Comparison of ENCODE assay signal across 8 mouse cellular contexts in the genomic region with DNA sequence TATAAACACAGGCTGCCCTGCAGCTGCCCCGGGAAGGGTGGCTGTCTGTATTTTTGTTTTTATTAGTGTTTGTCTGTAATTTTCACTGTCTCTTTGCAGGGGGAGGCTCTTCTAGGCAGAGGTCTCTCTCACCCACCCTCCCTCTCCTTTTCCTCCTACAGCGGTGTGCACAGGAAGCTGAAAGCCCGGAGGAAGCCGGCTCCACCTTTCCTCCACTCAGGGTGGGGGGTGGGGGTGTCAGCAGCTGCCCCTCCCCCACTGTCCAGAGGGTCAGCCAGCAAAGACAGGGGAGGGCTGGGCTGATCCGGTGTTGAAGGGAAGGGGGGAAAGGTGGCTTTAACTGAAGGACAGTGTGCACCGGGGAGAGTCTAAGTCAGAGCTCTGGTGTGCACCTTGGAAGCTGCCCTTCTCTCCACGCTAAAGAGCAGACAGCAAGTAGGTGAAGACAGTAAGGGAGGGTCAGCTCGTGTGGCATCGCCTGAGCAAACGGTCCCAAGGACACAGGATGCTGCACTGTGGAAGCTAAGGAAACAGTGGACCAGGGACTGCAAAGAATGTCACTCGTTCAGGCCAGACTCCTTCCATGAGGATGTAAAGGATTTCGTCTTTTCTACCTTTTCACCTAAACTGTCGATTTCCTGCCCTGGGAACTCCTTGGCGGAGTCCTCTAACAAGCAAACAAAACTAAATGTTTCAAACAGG. TPM values are rescaled to one million over a fixed set of nuclear protein-coding genes. Genes with fewer than 3 reads are reported as not detected.
DNase-seq lines count a peak whose midpoint lies in the region; ATAC-seq and TF ChIP-seq lines count a peak whose summit lies in the region.

No protein-coding gene starts in this region.

- H3K4me3 ChIP-seq in forebrain, embryonic 10.5 days, result peak overlapping the region; percentile 11; the same call in 1 of the 2 replicates
- H3K4me3 ChIP-seq in forebrain, postnatal 0 days (ENCODE audit: low read depth, low read length), result no peak overlapping the region
- H3K4me3 ChIP-seq in embryonic facial prominence, embryonic 10.5 days, result peak overlapping the region; percentile 37
- H3K4me3 ChIP-seq in hindbrain, embryonic 15.5 days, result no peak overlapping the region
- H3K4me3 ChIP-seq in liver, embryonic 16.5 days (ENCODE audit: low read depth, low read length), result peak overlapping the region; percentile 19; the same call in 1 of the 2 replicates

- no peak for TF ChIP-seq CTCF in forebrain, postnatal 0 days (IDR thresholded peaks at IDR 0.05; ENCODE audit: low read depth)

- 27% methylated on average over 14 of the region's 14 CpGs for WGBS in forebrain, embryonic 10.5 days
- 33% methylated on average over 14 of the region's 14 CpGs for WGBS in forebrain, postnatal 0 days
- WGBS in embryonic facial prominence, embryonic 10.5 days, result 18% methylated on average over 14 of the region's 14 CpGs
- 43% methylated on average over 14 of the region's 14 CpGs for WGBS in hindbrain, embryonic 15.5 days
- 16% methylated on average over 14 of the region's 14 CpGs for WGBS in liver, embryonic 16.5 days (ENCODE audit: insufficient replicate concordance)

- H3K9ac ChIP-seq in forebrain, postnatal 0 days, result no peak overlapping the region
- H3K9ac ChIP-seq in hindbrain, embryonic 15.5 days, result no peak overlapping the region
- H3K9ac ChIP-seq in liver, embryonic 16.5 days (ENCODE audit: low read depth, low read length), result no peak overlapping the region; the same call in none of the 2 replicates

- DNase-seq in forebrain, embryonic 10.5 days (ENCODE audit: extremely low spot score, low spot score), result no peak
- no peak for DNase-seq in forebrain, postnatal 0 days
- DNase-seq in embryonic facial prominence, embryonic 10.5 days (ENCODE audit: low spot score), result peak; percentile 57
- DNase-seq in Muller cell, postnatal 12 days (ENCODE audit: inconsistent ontology term), result no peak
- DNase-seq in right cerebral cortex, postnatal 25 days, result no peak
- DNase-seq in right cerebral cortex, postnatal 14 days, result no peak

- ATAC-seq in forebrain, postnatal 0 days, result no peak
- no peak for ATAC-seq in hindbrain, embryonic 15.5 days (ENCODE audit: low FRiP score, low read depth)
- peak; percentile 17; the same call in 1 of the 2 replicates for ATAC-seq in liver, embryonic 16.5 days (ENCODE audit: low read depth)

- peak overlapping the region; percentile 65 for H3K27ac ChIP-seq in forebrain, embryonic 10.5 days
- H3K27ac ChIP-seq in forebrain, postnatal 0 days (ENCODE audit: low read depth, low read length), result no peak overlapping the region
- H3K27ac ChIP-seq in embryonic facial prominence, embryonic 10.5 days (replicated peaks), result peak overlapping the region; percentile 85
- peak overlapping the region; percentile 45 for H3K27ac ChIP-seq in hindbrain, embryonic 15.5 days (replicated peaks)
- H3K27ac ChIP-seq in liver, embryonic 16.5 days (ENCODE audit: low read length), result peak overlapping the region; percentile 65

- peaks cover 84% of the 10 kb centered on the region for H3K4me1 ChIP-seq in forebrain, embryonic 10.5 days
- H3K4me1 ChIP-seq in forebrain, postnatal 0 days (ENCODE audit: insufficient read depth), result peaks cover 4% of the 10 kb centered on the region; the same call in 1 of the 2 replicates
- peaks cover 91% of the 10 kb centered on the region for H3K4me1 ChIP-seq in embryonic facial prominence, embryonic 10.5 days
- H3K4me1 ChIP-seq in hindbrain, embryonic 15.5 days (replicated peaks), result peaks cover 43% of the 10 kb centered on the region
- H3K4me1 ChIP-seq in liver, embryonic 16.5 days (ENCODE audit: control insufficient read depth, low read depth, low read length), result peaks cover 75% of the 10 kb centered on the region

- peaks cover 11% of the 10 kb centered on the region; the same call in 1 of the 2 replicates for H3K27me3 ChIP-seq in forebrain, embryonic 10.5 days (ENCODE audit: poor library complexity, severe bottlenecking)
- H3K27me3 ChIP-seq in forebrain, postnatal 0 days (ENCODE audit: insufficient read depth, low read length), result no peaks in the 10 kb centered on the region
- H3K27me3 ChIP-seq in embryonic facial prominence, embryonic 10.5 days (replicated peaks; ENCODE audit: low read depth, poor library complexity, severe bottlenecking), result no peaks in the 10 kb centered on the region
- H3K27me3 ChIP-seq in hindbrain, embryonic 15.5 days, result no peaks in the 10 kb centered on the region
- no peaks in the 10 kb centered on the region for H3K27me3 ChIP-seq in liver, embryonic 16.5 days (ENCODE audit: control insufficient read depth, insufficient read depth, low read depth, low read length)

- H3K36me3 ChIP-seq in forebrain, embryonic 10.5 days (replicated peaks), result no peaks in the 10 kb centered on the region
- no peaks in the 10 kb centered on the region for H3K36me3 ChIP-seq in forebrain, postnatal 0 days (ENCODE audit: insufficient read depth)
- 0 out of 2 replicates have a peak, but pooled peaks cover under 1% of the 10 kb centered on the region for H3K36me3 ChIP-seq in embryonic facial prominence, embryonic 10.5 days (replicated peaks)
- no peaks in the 10 kb centered on the region for H3K36me3 ChIP-seq in hindbrain, embryonic 15.5 days
- H3K36me3 ChIP-seq in liver, embryonic 16.5 days (ENCODE audit: control insufficient read depth, insufficient read depth), result no peaks in the 10 kb centered on the region

- no peak overlapping the region for H3K4me2 ChIP-seq in forebrain, postnatal 0 days (ENCODE audit: low read depth)
- peak overlapping the region; percentile 20; the same call in 1 of the 2 replicates for H3K4me2 ChIP-seq in hindbrain, embryonic 15.5 days
- H3K4me2 ChIP-seq in liver, embryonic 16.5 days (ENCODE audit: low read depth, low read length), result peak overlapping the region; percentile 49

- no peaks in the 10 kb centered on the region for H3K9me3 ChIP-seq in forebrain, embryonic 10.5 days
- H3K9me3 ChIP-seq in forebrain, postnatal 0 days (ENCODE audit: low read length), result no peaks in the 10 kb centered on the region
- H3K9me3 ChIP-seq in embryonic facial prominence, embryonic 10.5 days, result no peaks in the 10 kb centered on the region
- H3K9me3 ChIP-seq in hindbrain, embryonic 15.5 days, result no peaks in the 10 kb centered on the region
- no peaks in the 10 kb centered on the region for H3K9me3 ChIP-seq in liver, embryonic 16.5 days (replicated peaks; ENCODE audit: control insufficient read depth, low read length)

RNA-seq across cellular contexts. Expression of a gene that starts 46.0 kb away (rescaled TPM):
- polyA plus RNA-seq in forebrain, embryonic 10.5 days (2016; fragmentation: Nextera tagmentation; extraction: Ambion mirVana), result 10.6 and 12.2 TPM in 2 replicates
- total RNA-seq in forebrain, postnatal 0 days (2014; rRNA removed), result 5.0 and 5.9 TPM in 2 replicates
- 3.2 and 3.5 TPM in 2 replicates for polyA plus RNA-seq in forebrain, postnatal 0 days (2015; fragmentation: Nextera tagmentation; extraction: Ambion mirVana)
- polyA plus RNA-seq in embryonic facial prominence, embryonic 10.5 days (2016; fragmentation: Nextera tagmentation; extraction: Ambion mirVana), result 15.8 and 19.4 TPM in 2 replicates
- 5.1 TPM in 2 replicates for polyA plus RNA-seq in hindbrain, embryonic 15.5 days (2015; fragmentation: Nextera tagmentation; extraction: Ambion mirVana)
- 12.1 and 13.3 TPM in 2 replicates for polyA plus RNA-seq in liver, embryonic 16.5 days (2015; fragmentation: Nextera tagmentation; extraction: Ambion mirVana)

Comparison
In these comparisons a context has a peak if more than half of its experiments do, and no peak if none do; other contexts are left out.
1. H3K4me3 ChIP-seq: peak in forebrain, embryonic 10.5 days (single experiment), embryonic facial prominence, embryonic 10.5 days (single experiment) and liver, embryonic 16.5 days (single experiment); none in forebrain, postnatal 0 days (single experiment) and hindbrain, embryonic 15.5 days (single experiment).